Mouse (Mus musculus) ES-Bruce4 (cell line): ENCODE data around the gene Spire2. TPM values are rescaled to one million over a fixed set of nuclear protein-coding genes. Genes with fewer than 3 reads are reported as not detected.

Experiments used
- H3K27ac ChIP-seq: 2 replicates; pipeline ENCODE4 v1.5.1; 2012; ENCODE audit warnings: low read length, inconsistent platforms; ENCODE audit not compliant: insufficient read depth
- H3K27me3 ChIP-seq: 2 replicates; pipeline ENCODE4 v1.6.1; 2012; ENCODE audit warnings: mild to moderate bottlenecking, low read length, inconsistent platforms; ENCODE audit not compliant: control insufficient read depth, poor library complexity, insufficient read depth, severe bottlenecking
- H3K36me3 ChIP-seq: 2 replicates; pipeline ENCODE4 v1.6.1; 2012; ENCODE audit warnings: inconsistent platforms, mild to moderate bottlenecking, low read length, moderate library complexity; ENCODE audit not compliant: control insufficient read depth, poor library complexity, insufficient read depth, severe bottlenecking
- H3K4me1 ChIP-seq: one replicate; pipeline ENCODE4 v1.8.1; 2011; ENCODE audit warnings: low read length; ENCODE audit not compliant: control insufficient read depth, insufficient read depth
- H3K4me3 ChIP-seq: 2 replicates; pipeline ENCODE4 v1.5.1; 2011; ENCODE audit warnings: low read depth, mild to moderate bottlenecking, low read length
- H3K9ac ChIP-seq: 2 replicates; pipeline ENCODE4 v1.6.1; 2012; ENCODE audit warnings: low read depth, mild to moderate bottlenecking, inconsistent platforms; ENCODE audit not compliant: poor library complexity, severe bottlenecking
- H3K9me3 ChIP-seq: replicated peaks from 2 replicates; pipeline ENCODE4 v1.6.1; 2012; ENCODE audit warnings: mild to moderate bottlenecking, low read length, inconsistent platforms; ENCODE audit not compliant: control insufficient read depth, poor library complexity, insufficient read depth, severe bottlenecking
- CTCF ChIP-seq: IDR thresholded peaks from one replicate; pipeline ENCODE4 v1.8.1; 2011; ENCODE audit warnings: low read depth, low read length
- EP300 ChIP-seq: IDR thresholded peaks from 2 replicates; pipeline ENCODE4 v1.6.1; 2011; ENCODE audit warnings: low read depth, low read length; ENCODE audit not compliant: insufficient read depth
- POLR2A ChIP-seq: IDR thresholded peaks from one replicate; pipeline ENCODE4 v1.8.1; 2011; ENCODE audit warnings: low read length; ENCODE audit not compliant: insufficient read depth
- polyA plus RNA-seq: library from polyadenylated mRNA; stranded (reverse); fragments of >200 nt; gene quantifications from 2 replicates; pipeline ENCODE4 v1.2.4, GENCODE M21; 2011; ENCODE audit warnings: low read depth; ENCODE audit not compliant: missing spikeins, insufficient read depth, insufficient read length

Spire2 gene
- polyA plus RNA-seq, 1 experiment, result 4.2 TPM

DNA sequence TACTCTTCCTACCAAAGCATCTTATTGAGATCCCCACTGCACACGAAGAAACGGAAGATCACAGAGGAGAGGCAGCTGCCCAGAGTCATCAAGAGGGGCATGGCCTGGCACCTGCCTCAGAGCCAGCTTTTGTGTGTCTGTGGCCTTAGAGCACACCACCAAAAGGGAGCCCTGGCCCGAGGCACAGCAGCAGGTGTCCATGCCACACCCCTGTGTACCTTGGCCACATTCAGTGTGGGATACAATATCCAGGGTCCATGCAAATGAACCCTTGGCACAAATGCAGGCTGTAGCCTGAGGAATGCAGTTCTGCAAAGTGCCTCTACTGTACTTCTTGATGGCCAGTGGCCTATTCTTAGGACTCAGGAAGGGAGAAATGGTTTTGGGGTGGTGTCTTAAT, 5.0 kb downstream of the Spire2 start:
- no peak for TF ChIP-seq EP300
- no peak for TF ChIP-seq POLR2A
- TF ChIP-seq CTCF, result no peak
- Histone ChIP-seq H3K27ac (no peak overlapping the region), H3K4me3 (no peak overlapping the region), H3K27me3 (no peaks in the 10 kb centered on the region), H3K9me3 (no peaks in the 10 kb centered on the region), H3K36me3 (no peaks in the 10 kb centered on the region), H3K4me1 (peaks cover 6% of the 10 kb centered on the region), H3K9ac (no peak overlapping the region)

DNA sequence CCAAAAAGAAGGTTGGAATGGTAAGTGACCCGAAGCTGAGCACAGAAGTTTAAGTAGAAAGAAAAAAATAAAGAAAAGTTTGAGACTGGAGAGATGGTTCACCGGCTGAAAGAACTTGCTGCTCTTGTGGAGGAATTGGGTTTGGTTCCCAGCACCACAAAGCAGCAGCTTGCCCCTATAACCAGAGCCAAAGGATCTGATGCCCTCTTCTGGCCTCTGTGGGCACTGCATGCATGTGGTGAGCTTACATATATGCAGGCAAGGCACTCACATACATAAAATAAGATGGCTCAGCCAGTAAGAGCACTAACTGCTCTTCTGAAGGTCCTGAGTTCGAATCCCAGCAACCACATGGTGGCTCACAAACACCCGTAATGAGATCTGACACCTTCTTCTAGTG, 7.6 kb downstream of the Spire2 start:
- Histone ChIP-seq H3K9ac (no peak overlapping the region), H3K27me3 (no peaks in the 10 kb centered on the region), H3K27ac (no peak overlapping the region), H3K36me3 (no peaks in the 10 kb centered on the region), H3K4me3 (no peak overlapping the region), H3K4me1 (peaks cover 6% of the 10 kb centered on the region), H3K9me3 (no peaks in the 10 kb centered on the region)
- TF ChIP-seq EP300 (no peak), CTCF (peak; percentile 76)

GRCm38 (mm10) chr8:123341040-123342015, 8.8 kb downstream of the Spire2 start:
- Histone ChIP-seq H3K27ac (peak overlapping the region; percentile 64), H3K27me3 (no peaks in the 10 kb centered on the region), H3K4me3 (peak overlapping the region; percentile 11), H3K9me3 (no peaks in the 10 kb centered on the region), H3K9ac (peak overlapping the region; percentile 20), H3K36me3 (no peaks in the 10 kb centered on the region), H3K4me1 (peaks cover 6% of the 10 kb centered on the region)
- TF ChIP-seq CTCF (no peak), POLR2A (no peak), EP300 (no peak)

- no peaks in the 10 kb centered on the region for H3K36me3 ChIP-seq
- peak overlapping the region; percentile 20 for H3K9ac ChIP-seq
- peaks cover 3% of the 10 kb centered on the region for H3K4me1 ChIP-seq
- no peaks in the 10 kb centered on the region for H3K27me3 ChIP-seq
- H3K27ac ChIP-seq, result peak overlapping the region; percentile 64; the same call in 1 of the 2 replicates
- H3K9me3 ChIP-seq, result no peaks in the 10 kb centered on the region
- no peak for TF ChIP-seq CTCF
- no peak for TF ChIP-seq EP300
- TF ChIP-seq POLR2A, result no peak
- peak overlapping the region; percentile 20 for H3K4me3 ChIP-seq
Measured at GRCm38 (mm10) chr8:123342253-123342652, 9.7 kb downstream of the Spire2 start.

DNA sequence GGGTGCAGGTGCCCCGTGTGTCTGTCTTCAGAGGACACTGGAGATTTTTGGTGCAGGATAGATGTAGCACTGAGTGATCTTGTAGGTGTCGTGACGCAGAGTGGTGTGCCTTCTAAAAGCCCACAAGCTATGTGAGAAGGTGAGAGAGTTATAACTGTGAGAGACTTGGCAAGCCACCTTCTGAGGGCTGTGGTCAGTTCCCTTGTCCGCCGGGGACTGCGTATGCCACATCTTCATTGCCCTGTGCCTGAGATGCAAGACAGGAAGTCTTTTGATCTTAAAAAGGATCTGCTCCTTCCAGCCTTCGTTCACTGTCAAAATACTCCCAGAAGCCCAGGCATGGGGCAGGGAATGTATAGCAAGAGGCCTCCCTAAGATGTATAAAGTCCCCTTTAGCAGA, 10.4 kb downstream of the Spire2 start:
- Histone ChIP-seq H3K27me3 (no peaks in the 10 kb centered on the region), H3K4me3 (no peak overlapping the region), H3K4me1 (no peaks in the 10 kb centered on the region), H3K36me3 (no peaks in the 10 kb centered on the region), H3K9me3 (no peaks in the 10 kb centered on the region), H3K9ac (no peak overlapping the region; the same call in 1 of the 2 replicates), H3K27ac (no peak overlapping the region)
- TF ChIP-seq EP300 (no peak), CTCF (no peak), POLR2A (no peak)

DNA sequence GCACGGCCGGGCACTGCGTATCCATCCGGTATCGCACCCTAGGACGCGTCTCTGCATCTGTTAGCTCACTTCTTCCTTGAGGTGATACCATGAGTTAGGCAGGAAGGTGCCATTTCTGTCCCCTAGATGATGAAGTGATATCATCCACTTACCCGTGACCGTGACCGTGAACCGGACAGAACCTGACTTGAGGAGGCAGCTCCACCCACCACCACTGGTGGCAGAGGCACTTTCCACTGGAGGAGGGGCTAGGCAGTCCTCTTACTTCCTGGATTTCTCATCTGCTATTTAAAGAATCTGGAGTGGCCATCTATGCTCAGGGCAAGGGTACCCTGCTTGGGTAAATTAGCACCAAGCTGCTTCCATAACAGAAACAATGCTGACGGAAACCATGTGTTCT, 10.9 kb downstream of the Spire2 start:
- no peak for TF ChIP-seq CTCF
- Histone ChIP-seq H3K9me3 (no peaks in the 10 kb centered on the region), H3K4me3 (no peak overlapping the region)

More for the DNA sequence above, 10.9 kb downstream of the Spire2 start:
- H3K9ac ChIP-seq, result no peak overlapping the region
- H3K36me3 ChIP-seq, result no peaks in the 10 kb centered on the region
- no peaks in the 10 kb centered on the region for H3K4me1 ChIP-seq
- H3K27ac ChIP-seq, result no peak overlapping the region
- no peaks in the 10 kb centered on the region for H3K27me3 ChIP-seq
